Mouse (Mus musculus) left cerebral cortex, adult 2 months (tissue): ENCODE results near the gene Clec16a. TPM values are rescaled to one million over a fixed set of nuclear protein-coding genes. Genes with fewer than 3 reads are reported as not detected.

Experiments
- DNase-seq, 2 experiments: peaks; one replicate each; pipeline ENCODE4 v3.0.0; 2021 to 2022; ENCODE audit warnings: low spot score in 2 of 2, mixed read lengths in 1 of 2; ENCODE audit errors: extremely low spot score in 1 of 2
- H3K27ac ChIP-seq: fragments of 200-600 bp; 2 replicates; pipeline ENCODE4 v1.8.1; 2022
- H3K4me3 ChIP-seq: fragments of 200-600 bp; 2 replicates; pipeline ENCODE4 v1.8.1; 2022
- CTCF ChIP-seq: fragments of 200-600 bp; IDR thresholded peaks from 2 replicates; pipeline ENCODE4 v1.8.1; 2022; ENCODE audit warnings: antibody characterized with exemption, mild to moderate bottlenecking, moderate library complexity
- intact Hi-C: fragments of 180-260 bp; cut with DNase I; formaldehyde crosslinking; loops from one replicate; pipeline ENCODE4 v1.15.1; 2025
- total RNA-seq, 2 experiments: library from RNA; stranded (reverse); gene quantifications; 2 replicates each; pipeline ENCODE4 v1.2.3; 2021

Clec16a gene
- total RNA-seq, 2 experiments from 2014 or later: 105 to 106 TPM

GRCm38 (mm10) chr16:10783883-10784792, 239.0 kb downstream of the Clec16a start:
- TF ChIP-seq CTCF: peak; percentile 19
- intact Hi-C loops: loop anchor here (2.0 kb wide), 2 partner anchors 63 to 143 kb away; no protein-coding TSS in a partner anchor
- DNase-seq: peak; percentile 36 to 37
- H3K27ac ChIP-seq: peak overlapping the region; percentile 97
- peak overlapping the region; percentile 77 for H3K4me3 ChIP-seq

DNA sequence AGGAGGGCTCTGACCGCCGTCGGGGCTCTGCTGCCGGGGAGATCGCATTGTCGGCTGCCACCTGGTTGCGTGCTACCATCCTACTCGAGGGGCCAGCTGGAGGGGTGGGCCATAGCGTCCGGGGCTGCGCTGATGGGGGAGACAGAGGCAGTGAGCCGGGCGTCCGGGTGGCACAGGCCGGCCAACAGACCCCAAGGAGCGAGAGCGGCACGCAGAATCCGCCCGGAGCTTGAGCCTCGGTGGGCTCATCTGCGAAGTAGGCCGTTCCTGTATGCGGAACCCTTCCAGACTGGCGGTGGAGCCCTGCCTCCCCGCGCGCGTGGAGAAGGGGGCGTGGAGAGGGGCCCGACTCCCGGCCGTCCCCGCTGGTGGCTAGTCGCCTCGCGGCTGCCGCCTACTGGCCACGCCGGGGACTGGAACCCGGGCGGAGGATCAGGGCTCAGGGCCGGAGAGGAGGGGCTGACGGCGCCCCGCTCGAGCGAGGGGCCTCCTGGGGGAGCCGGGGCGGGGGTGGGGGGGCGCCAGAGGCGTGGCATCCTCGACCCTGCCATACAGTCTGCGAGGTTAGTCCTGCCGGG, 239.7 kb downstream of the Clec16a start:
- H3K27ac ChIP-seq: peak overlapping the region; percentile 97
- intact Hi-C loops: loop anchor here (2.0 to 5.0 kb wide), 3 partner anchors 62 to 144 kb away; no protein-coding TSS in a partner anchor
- peak; percentile 85 to 90 for DNase-seq
- peak; percentile 87 for TF ChIP-seq CTCF
- H3K4me3 ChIP-seq: peak overlapping the region; percentile 77

- intact Hi-C loops: loop anchor here (1.0 to 5.0 kb wide), 5 partner anchors 49 to 218 kb away; partner anchors contain the start of gene Rmi2
These were observed 240.5 kb downstream of the Clec16a start, which contains the start of gene Socs1 for GRCm38 (mm10) chr16:10785371-10786231. Socs1 (minus strand) TSS chr16:10785536.

GRCm38 (mm10) chr16:10786288-10786687, 241.1 kb downstream of the Clec16a start:
- intact Hi-C loops: loop anchor here (1.0 to 5.0 kb wide), 3 partner anchors 49 to 219 kb away; partner anchors contain the start of gene Rmi2
- TF ChIP-seq CTCF: peak; percentile 87

More at GRCm38 (mm10) chr16:10785371-10786231, 240.5 kb downstream of the Clec16a start, which contains the start of gene Socs1:
- Histone ChIP-seq H3K27ac (peak within 1 kb of the TSS; percentile 97), H3K4me3 (peak within 1 kb of the TSS; percentile 77)
- TF ChIP-seq CTCF: peak; percentile 21; the same call in 1 of the 2 replicates
- DNase-seq: peak; percentile 77 to 78

GRCm38 (mm10) chr16:10786782-10787547, 241.8 kb downstream of the Clec16a start:
- no peak for TF ChIP-seq CTCF
- Histone ChIP-seq H3K4me3 (no peak overlapping the region), H3K27ac (no peak overlapping the region)
- intact Hi-C loops: loop anchor here (1.0 to 5.0 kb wide), 3 partner anchors 48 to 220 kb away; partner anchors contain the start of gene Rmi2
- no peak for DNase-seq

More at GRCm38 (mm10) chr16:10786288-10786687, 241.1 kb downstream of the Clec16a start:
- DNase-seq: peak; percentile 77 to 78
- H3K4me3 ChIP-seq: peak overlapping the region; percentile 77
- H3K27ac ChIP-seq: peak overlapping the region; percentile 97

DNA sequence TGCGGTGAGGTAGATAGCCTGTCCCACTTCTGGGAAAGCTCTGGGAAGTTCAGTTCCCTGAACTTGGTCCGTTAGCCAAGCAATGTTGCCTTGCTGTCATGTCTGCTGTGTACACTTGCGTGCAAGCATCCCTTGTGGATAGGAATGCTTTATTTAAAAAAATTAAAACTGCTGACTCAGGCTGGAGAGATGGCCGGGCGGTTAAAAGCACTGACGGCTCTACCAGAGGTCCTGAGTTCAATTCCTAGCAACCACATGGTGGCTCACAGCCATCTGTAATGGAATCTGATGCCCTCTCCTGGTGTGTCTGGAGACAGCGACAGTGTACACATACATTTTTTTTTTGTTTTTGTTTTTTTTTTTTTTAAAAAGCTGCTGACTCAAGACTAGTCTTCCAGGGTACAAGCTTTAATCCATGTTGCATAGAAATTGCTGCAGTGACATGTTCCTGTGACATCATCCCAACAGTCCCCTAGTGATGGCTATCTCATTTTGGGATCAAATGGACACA, 242.5 kb downstream of the Clec16a start:
- no peak for DNase-seq
- H3K27ac ChIP-seq: no peak overlapping the region
- intact Hi-C loops: loop anchor here (2.0 to 5.0 kb wide), 2 partner anchors 47 to 120 kb away; partner anchors contain the start of gene Rmi2
- no peak; the same call in 1 of the 2 replicates for TF ChIP-seq CTCF
- H3K4me3 ChIP-seq: no peak overlapping the region

GRCm38 (mm10) chr16:10788271-10788670, 243.1 kb downstream of the Clec16a start, which contains the start of gene Tnp2:
Tnp2 (minus strand) TSS chr16:10788660.
- Histone ChIP-seq H3K4me3 (no peak within 1 kb of the TSS), H3K27ac (no peak within 1 kb of the TSS)
- DNase-seq: no peak
- intact Hi-C loops: loop anchor here (5.0 kb wide), 1 partner anchor 121 kb away; no protein-coding TSS in a partner anchor
- no peak for TF ChIP-seq CTCF

DNA sequence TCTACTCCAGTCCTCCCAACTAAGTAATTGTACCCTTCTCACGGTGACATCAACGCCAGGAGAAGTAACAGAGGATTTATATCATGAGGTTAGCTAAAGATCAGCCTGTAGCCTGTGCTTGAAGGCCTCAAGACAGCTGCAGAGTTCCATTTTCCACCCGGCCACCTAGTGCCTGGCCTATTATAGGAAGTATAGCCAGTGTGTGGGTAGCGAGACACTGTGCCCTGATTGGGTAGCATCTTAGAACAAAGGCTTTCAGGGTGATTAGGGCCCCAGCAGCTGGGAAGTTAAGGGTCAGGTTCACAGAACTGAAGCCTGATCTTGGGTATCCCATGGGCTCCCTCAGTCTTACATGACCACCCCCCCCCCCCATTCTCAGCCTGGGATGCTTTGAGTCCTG, 243.7 kb downstream of the Clec16a start:
- no peak overlapping the region for H3K4me3 ChIP-seq
- no peak for TF ChIP-seq CTCF
- no peak for DNase-seq
- H3K27ac ChIP-seq: no peak overlapping the region
- intact Hi-C loops: loop anchor here (5.0 kb wide), 1 partner anchor 122 kb away; no protein-coding TSS in a partner anchor

DNA sequence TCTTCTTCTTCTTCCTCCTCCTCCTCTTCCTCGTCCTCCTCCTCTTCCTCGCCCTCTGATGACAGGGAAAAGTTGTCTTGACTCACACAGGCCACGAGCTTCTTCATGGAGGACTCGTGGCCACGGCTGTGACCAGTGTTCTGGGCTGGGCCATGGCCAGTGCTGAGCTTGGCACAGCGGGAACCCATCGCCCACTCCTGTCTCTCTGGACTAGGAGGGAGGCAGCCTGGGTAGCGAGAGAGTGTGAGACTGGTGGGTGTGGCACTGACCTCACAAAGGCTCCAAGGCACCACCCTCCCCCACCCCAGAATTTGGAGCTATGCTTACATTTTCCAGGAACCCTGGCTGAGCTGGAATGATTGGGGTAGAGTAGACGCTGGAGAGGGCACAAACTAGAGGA, 245.6 kb downstream of the Clec16a start, which contains the start of gene Prm3:
Gene Prm3 (minus strand): TSS at position 213 of the 400 bp plus-strand sequence.
- intact Hi-C loops: no loop called here
- Histone ChIP-seq H3K27ac (no peak within 1 kb of the TSS), H3K4me3 (no peak within 1 kb of the TSS)
- no peak for TF ChIP-seq CTCF
- no peak for DNase-seq

Other genes starting within 250 kb of the Clec16a start
- gene Emp2, start 231.4 kb upstream of the Clec16a start, total RNA-seq: 10 to 100 TPM; 12.9 to 13.2 TPM
- 1 to 10 TPM; 7.9 to 9.2 TPM for gene Tekt5, start 149.8 kb upstream of the Clec16a start, total RNA-seq
- 10 to 100 TPM; 16.9 to 17.5 TPM for gene Nubp1, start 133.4 kb upstream of the Clec16a start, total RNA-seq
- 10 to 100 TPM; 27.2 to 27.3 TPM for gene Tvp23a, start 98.0 kb upstream of the Clec16a start, total RNA-seq
- gene Ciita, start 65.3 kb upstream of the Clec16a start, total RNA-seq: under 1 TPM in 1 of 2 experiments, not detected in 1; 0.18 TPM
- 10 to 100 TPM; 68.7 to 72.3 TPM for gene Dexi, start 2.3 kb upstream of the Clec16a start, total RNA-seq
- 1 to 10 TPM in 1 of 2 experiments, under 1 TPM in 1; 0.82 to 1.2 TPM for gene Socs1, start 240.2 kb downstream of the Clec16a start, total RNA-seq
- not detected for gene Tnp2, start 243.3 kb downstream of the Clec16a start, total RNA-seq
- not detected for gene Prm3, start 245.6 kb downstream of the Clec16a start, total RNA-seq